16 mouse cellular contexts compared by ENCODE assay signal in genomic region chr10:79538873-79539272, GRCm38 (mm10). TPM values are rescaled to one million over a fixed set of nuclear protein-coding genes. Genes with fewer than 3 reads are reported as not detected.
DNase-seq lines count a peak whose midpoint lies in the region; ATAC-seq and TF ChIP-seq lines count a peak whose summit lies in the region.
"Had no signal": no experiment of that assay in that cellular context is flagged by ENCODE, and none has a peak within 500 bp of the region (broad histone marks: within the 10 kb centered on the region; RNA-seq: fewer than 3 reads in every experiment).

No protein-coding gene starts in this region.

- TF ChIP-seq POLR2A in CH12.LX (IDR thresholded peaks at IDR 0.05; ENCODE audit: low read depth, low read length): no peak

- TF ChIP-seq EP300 in CH12.LX (IDR thresholded peaks at IDR 0.05; ENCODE audit: low read length): peak; percentile 41; the same call in 1 of the 2 replicates

- no peak for ATAC-seq in intestine, embryonic 14.5 days (replicated peaks; ENCODE audit: low FRiP score, low TSS enrichment, low read depth)
- no peak for ATAC-seq in intestine, postnatal 0 days
- ATAC-seq in lung, embryonic 14.5 days (ENCODE audit: insufficient read depth): no peak
- no peak for ATAC-seq in embryonic facial prominence, embryonic 14.5 days (ENCODE audit: low read depth)
- ATAC-seq in midbrain, embryonic 14.5 days (ENCODE audit: low FRiP score, low TSS enrichment): no peak
- no peak for ATAC-seq in midbrain, postnatal 0 days (ENCODE audit: low FRiP score)
- ATAC-seq: forebrain, embryonic 14.5 days; Patski had no signal

- TF ChIP-seq CTCF in intestine, postnatal 0 days (IDR thresholded peaks at IDR 0.05; ENCODE audit: low read depth): no peak
- no peak for TF ChIP-seq CTCF in lung, embryonic 14.5 days (IDR thresholded peaks at IDR 0.05; ENCODE audit: low read depth)
- TF ChIP-seq CTCF in CH12.LX (conservative IDR thresholded peaks at IDR 0.05 in 1 of 2, IDR thresholded peaks at IDR 0.05 in 1 of 2; ENCODE audit: low read depth in 2 of 2, low read length in 2 of 2): no peak
- TF ChIP-seq CTCF in midbrain, postnatal 0 days (IDR thresholded peaks at IDR 0.05): no peak

- in situ Hi-C loops in CH12.LX (cut with MboI; ENCODE audit: low pct_ligation_motif_present, low pct_unique_long_range_greater_than_20kb, low sequenced_read_pairs): no loop called here

- no peak overlapping the region for H3K4me3 ChIP-seq in intestine, embryonic 14.5 days (ENCODE audit: low read depth, low read length)
- H3K4me3 ChIP-seq in intestine, postnatal 0 days (ENCODE audit: low read depth, low read length): no peak overlapping the region
- no peak overlapping the region for H3K4me3 ChIP-seq in lung, embryonic 14.5 days (ENCODE audit: low read depth, low read length)
- H3K4me3 ChIP-seq in CH12.LX (replicated peaks in 1 of 3; ENCODE audit: low read depth in 2 of 3, low read length in 2 of 3, poor library complexity in 1 of 3): no peak overlapping the region
- H3K4me3 ChIP-seq in embryonic facial prominence, embryonic 14.5 days (ENCODE audit: low read depth, low read length): no peak overlapping the region
- no peak overlapping the region for H3K4me3 ChIP-seq in midbrain, embryonic 14.5 days (replicated peaks; ENCODE audit: low read depth, low read length)
- H3K4me3 ChIP-seq in midbrain, postnatal 0 days (ENCODE audit: low read depth, low read length): no peak overlapping the region

- no peak overlapping the region for H3K27ac ChIP-seq in intestine, embryonic 14.5 days (ENCODE audit: low read depth)
- no peak overlapping the region for H3K27ac ChIP-seq in intestine, postnatal 0 days (ENCODE audit: low read depth, low read length)
- no peak overlapping the region for H3K27ac ChIP-seq in lung, embryonic 14.5 days (ENCODE audit: low read depth)
- H3K27ac ChIP-seq in CH12.LX (ENCODE audit: insufficient read depth, low read depth): no peak overlapping the region
- no peak overlapping the region for H3K27ac ChIP-seq in embryonic facial prominence, embryonic 14.5 days (replicated peaks; ENCODE audit: low read depth, low read length)
- no peak overlapping the region for H3K27ac ChIP-seq in midbrain, embryonic 14.5 days (replicated peaks; ENCODE audit: low read depth, low read length)
- H3K27ac ChIP-seq in midbrain, postnatal 0 days (ENCODE audit: low read depth, low read length): no peak overlapping the region

- H3K9me3 ChIP-seq in intestine, embryonic 14.5 days (ENCODE audit: control insufficient read depth, low read length): no peaks in the 10 kb centered on the region
- no peaks in the 10 kb centered on the region for H3K9me3 ChIP-seq in intestine, postnatal 0 days (ENCODE audit: control insufficient read depth)
- no peaks in the 10 kb centered on the region for H3K9me3 ChIP-seq in lung, embryonic 14.5 days (ENCODE audit: low read depth, low read length)
- no peaks in the 10 kb centered on the region for H3K9me3 ChIP-seq in CH12.LX (replicated peaks; ENCODE audit: low read length)
- no peaks in the 10 kb centered on the region for H3K9me3 ChIP-seq in embryonic facial prominence, embryonic 14.5 days (ENCODE audit: control insufficient read depth, low read length)
- H3K9me3 ChIP-seq in midbrain, embryonic 14.5 days (ENCODE audit: control insufficient read depth, low read length): no peaks in the 10 kb centered on the region
- no peaks in the 10 kb centered on the region for H3K9me3 ChIP-seq in midbrain, postnatal 0 days (ENCODE audit: low read length)

- TF ChIP-seq RAD21 in CH12.LX (IDR thresholded peaks at IDR 0.05; ENCODE audit: low read depth, low read length): no peak

- dilution Hi-C loops in CH12.LX (cut with MboI; ENCODE audit: extremely low pct_ligation_motif_present, extremely low pct_unique_long_range_greater_than_20kb, low sequenced_read_pairs): no loop called here

- peak; percentile 34 for DNase-seq in intestine, embryonic 14.5 days (ENCODE audit: low spot score)
- peak; percentile 44 for DNase-seq in lung, embryonic 14.5 days
- DNase-seq in lung, postnatal 25 days (ENCODE audit: low spot score): no peak
- no peak for DNase-seq in CH12.LX (ENCODE audit: extremely low read depth)
- DNase-seq in embryonic facial prominence, embryonic 14.5 days (ENCODE audit: low spot score): peak; percentile 25
- no peak for DNase-seq in midbrain, embryonic 14.5 days
- DNase-seq in midbrain, postnatal 0 days (ENCODE audit: low spot score): no peak
- DNase-seq: cerebellum, postnatal 36 days; heart, postnatal 4 days had no signal

- H3K36me3 ChIP-seq in intestine, embryonic 14.5 days (ENCODE audit: control insufficient read depth, insufficient read depth, low read length): peaks cover 63% of the 10 kb centered on the region
- H3K36me3 ChIP-seq in intestine, postnatal 0 days (ENCODE audit: control insufficient read depth, insufficient read depth): peaks cover 40% of the 10 kb centered on the region
- H3K36me3 ChIP-seq in lung, embryonic 14.5 days (ENCODE audit: insufficient read depth): peaks cover 65% of the 10 kb centered on the region
- H3K36me3 ChIP-seq in CH12.LX (replicated peaks in 1 of 2; ENCODE audit: control insufficient read depth in 1 of 2, insufficient read depth in 1 of 2, low read length in 1 of 2): peaks cover 42 to 61% of the 10 kb centered on the region in 2 experiments
- H3K36me3 ChIP-seq in embryonic facial prominence, embryonic 14.5 days (ENCODE audit: control insufficient read depth, insufficient read depth, low read length): peaks cover 58% of the 10 kb centered on the region
- peaks cover 58% of the 10 kb centered on the region for H3K36me3 ChIP-seq in midbrain, embryonic 14.5 days (ENCODE audit: control insufficient read depth, insufficient read depth, low read length)
- peaks cover 44% of the 10 kb centered on the region for H3K36me3 ChIP-seq in midbrain, postnatal 0 days (ENCODE audit: insufficient read depth, low read length)

- no peaks in the 10 kb centered on the region for H3K79me2 ChIP-seq in CH12.LX (replicated peaks; ENCODE audit: control insufficient read depth, extremely low read depth, insufficient read depth, poor library complexity, severe bottlenecking)

- no peaks in the 10 kb centered on the region for H3K27me3 ChIP-seq in intestine, embryonic 14.5 days (replicated peaks; ENCODE audit: control insufficient read depth, insufficient read depth, low read length)
- H3K27me3 ChIP-seq in intestine, postnatal 0 days (replicated peaks; ENCODE audit: control insufficient read depth, insufficient read depth, low read length): no peaks in the 10 kb centered on the region
- no peaks in the 10 kb centered on the region for H3K27me3 ChIP-seq in lung, embryonic 14.5 days (ENCODE audit: insufficient read depth, low read length)
- H3K27me3 ChIP-seq in CH12.LX (replicated peaks): peaks cover 2% of the 10 kb centered on the region
- H3K27me3 ChIP-seq in embryonic facial prominence, embryonic 14.5 days (replicated peaks; ENCODE audit: control insufficient read depth, insufficient read depth, low read length): no peaks in the 10 kb centered on the region
- H3K27me3 ChIP-seq in midbrain, embryonic 14.5 days (ENCODE audit: control insufficient read depth, insufficient read depth, low read length): no peaks in the 10 kb centered on the region
- H3K27me3 ChIP-seq in midbrain, postnatal 0 days (ENCODE audit: insufficient read depth, low read length): no peaks in the 10 kb centered on the region
- H3K27me3 ChIP-seq: Patski had no signal

- H3K9ac ChIP-seq in intestine, embryonic 14.5 days (ENCODE audit: low read length): no peak overlapping the region
- H3K9ac ChIP-seq in intestine, postnatal 0 days (ENCODE audit: low read depth, low read length): no peak overlapping the region
- no peak overlapping the region for H3K9ac ChIP-seq in lung, embryonic 14.5 days
- no peak overlapping the region for H3K9ac ChIP-seq in CH12.LX (ENCODE audit: insufficient read depth, low read depth)
- no peak overlapping the region for H3K9ac ChIP-seq in embryonic facial prominence, embryonic 14.5 days (ENCODE audit: low read depth, low read length)
- H3K9ac ChIP-seq in midbrain, embryonic 14.5 days (replicated peaks; ENCODE audit: low read length): no peak overlapping the region
- H3K9ac ChIP-seq in midbrain, postnatal 0 days (replicated peaks; ENCODE audit: low read length, poor library complexity, severe bottlenecking): no peak overlapping the region

- peaks cover 3% of the 10 kb centered on the region; the same call in 1 of the 2 replicates for H3K4me1 ChIP-seq in intestine, embryonic 14.5 days (replicated peaks; ENCODE audit: control insufficient read depth, insufficient read depth, low read length)
- H3K4me1 ChIP-seq in intestine, postnatal 0 days (replicated peaks; ENCODE audit: control insufficient read depth, insufficient read depth, low read length): no peaks in the 10 kb centered on the region
- H3K4me1 ChIP-seq in lung, embryonic 14.5 days (ENCODE audit: insufficient read depth): no peaks in the 10 kb centered on the region
- H3K4me1 ChIP-seq in CH12.LX (ENCODE audit: control insufficient read depth in 1 of 2, insufficient read depth in 2 of 2): peaks cover 0 to 15% of the 10 kb centered on the region in 2 experiments; a peak in 2 of 4 replicates
- H3K4me1 ChIP-seq in embryonic facial prominence, embryonic 14.5 days (ENCODE audit: control insufficient read depth, insufficient read depth, low read length): no peaks in the 10 kb centered on the region
- peaks cover 1% of the 10 kb centered on the region; the same call in 1 of the 2 replicates for H3K4me1 ChIP-seq in midbrain, embryonic 14.5 days (ENCODE audit: control insufficient read depth, insufficient read depth, low read length)
- H3K4me1 ChIP-seq in midbrain, postnatal 0 days (ENCODE audit: insufficient read depth, low read length): no peaks in the 10 kb centered on the region

- H3K4me2 ChIP-seq in intestine, embryonic 14.5 days (ENCODE audit: low read length): no peak overlapping the region
- no peak overlapping the region for H3K4me2 ChIP-seq in intestine, postnatal 0 days (replicated peaks; ENCODE audit: low read depth)
- H3K4me2 ChIP-seq in lung, embryonic 14.5 days: no peak overlapping the region
- H3K4me2 ChIP-seq in CH12.LX (ENCODE audit: insufficient read depth, low read depth, poor library complexity, severe bottlenecking): no peak overlapping the region
- no peak overlapping the region for H3K4me2 ChIP-seq in embryonic facial prominence, embryonic 14.5 days (ENCODE audit: low read depth, low read length)
- H3K4me2 ChIP-seq in midbrain, embryonic 14.5 days (ENCODE audit: low read length): no peak overlapping the region
- H3K4me2 ChIP-seq in midbrain, postnatal 0 days (ENCODE audit: low read depth, low read length, poor library complexity, severe bottlenecking): no peak overlapping the region

- 59% methylated on average over 4 of the region's 4 CpGs for WGBS in intestine, embryonic 14.5 days
- WGBS in intestine, postnatal 0 days: 63% methylated on average over 4 of the region's 4 CpGs
- 55% methylated on average over 4 of the region's 4 CpGs for WGBS in lung, embryonic 14.5 days
- WGBS in embryonic facial prominence, embryonic 14.5 days: 53% methylated on average over 4 of the region's 4 CpGs
- 84% methylated on average over 4 of the region's 4 CpGs for WGBS in midbrain, embryonic 14.5 days
- WGBS in midbrain, postnatal 0 days: 79% methylated on average over 4 of the region's 4 CpGs

RNA-seq across cellular contexts. Expression of gene Plpp2, which starts 5.3 kb away (rescaled TPM):
- 91.9 and 92.2 TPM in 2 replicates for polyA plus RNA-seq in intestine, embryonic 14.5 days (2014; fragmentation: Nextera tagmentation; extraction: Ambion mirVana)
- polyA plus RNA-seq in intestine, postnatal 0 days (2015; fragmentation: Nextera tagmentation; extraction: Ambion mirVana): 141 TPM in 2 replicates
- polyA plus RNA-seq in lung, embryonic 14.5 days (2014; fragmentation: Nextera tagmentation; extraction: Ambion mirVana): 34.9 and 37.1 TPM in 2 replicates
- total RNA-seq in CH12.LX (2012; rRNA removed) (11.8 and 19.3 TPM in 2 replicates), CH12.LX (2014; rRNA removed) (10.6 and 11.5 TPM in 2 replicates)
- polyA plus RNA-seq in CH12.LX (2012; ENCODE audit: insufficient read length, low read depth): 13.9 and 14.5 TPM in 2 replicates
- polyA plus RNA-seq in embryonic facial prominence, embryonic 14.5 days (2014; fragmentation: Nextera tagmentation; extraction: Ambion mirVana): 18.1 and 19.9 TPM in 2 replicates
- 14.7 and 19.1 TPM in 2 replicates for polyA plus RNA-seq in midbrain, embryonic 14.5 days (2014; fragmentation: Nextera tagmentation; extraction: Ambion mirVana)
- 34.6 and 56.9 TPM in 2 replicates for total RNA-seq in midbrain, postnatal 0 days (2014; rRNA removed)
- polyA plus RNA-seq in midbrain, postnatal 0 days (2015; fragmentation: Nextera tagmentation; extraction: Ambion mirVana): 22.7 and 25.6 TPM in 2 replicates

RNA-seq across cellular contexts. Expression of gene Mier2, which starts 16.1 kb away (rescaled TPM):
- polyA plus RNA-seq in intestine, embryonic 14.5 days (2014; fragmentation: Nextera tagmentation; extraction: Ambion mirVana): 47.9 and 48.0 TPM in 2 replicates
- polyA plus RNA-seq in intestine, postnatal 0 days (2015; fragmentation: Nextera tagmentation; extraction: Ambion mirVana): 15.6 and 16.2 TPM in 2 replicates
- 49.6 and 55.3 TPM in 2 replicates for polyA plus RNA-seq in lung, embryonic 14.5 days (2014; fragmentation: Nextera tagmentation; extraction: Ambion mirVana)
- total RNA-seq in CH12.LX (2012; rRNA removed): 26.7 and 27.8 TPM in 2 replicates
- total RNA-seq in CH12.LX (2014; rRNA removed): 20.7 and 22.4 TPM in 2 replicates
- polyA plus RNA-seq in CH12.LX (2012; ENCODE audit: insufficient read length, low read depth): 25.5 and 30.2 TPM in 2 replicates
- 44.6 and 50.9 TPM in 2 replicates for polyA plus RNA-seq in embryonic facial prominence, embryonic 14.5 days (2014; fragmentation: Nextera tagmentation; extraction: Ambion mirVana)
- 48.8 and 64.3 TPM in 2 replicates for polyA plus RNA-seq in midbrain, embryonic 14.5 days (2014; fragmentation: Nextera tagmentation; extraction: Ambion mirVana)
- total RNA-seq in midbrain, postnatal 0 days (2014; rRNA removed): 95.6 and 98.8 TPM in 2 replicates
- 43.3 and 46.6 TPM in 2 replicates for polyA plus RNA-seq in midbrain, postnatal 0 days (2015; fragmentation: Nextera tagmentation; extraction: Ambion mirVana)

RNA-seq across cellular contexts. Expression of gene Theg, which starts 48.3 kb away (rescaled TPM):
- not detected in 2 replicates for polyA plus RNA-seq in intestine, embryonic 14.5 days (2014; fragmentation: Nextera tagmentation; extraction: Ambion mirVana)
- polyA plus RNA-seq in intestine, postnatal 0 days (2015; fragmentation: Nextera tagmentation; extraction: Ambion mirVana): not detected in 2 replicates
- not detected in 2 replicates for polyA plus RNA-seq in lung, embryonic 14.5 days (2014; fragmentation: Nextera tagmentation; extraction: Ambion mirVana)
- total RNA-seq in CH12.LX (2012; rRNA removed): not detected in 2 replicates
- total RNA-seq in CH12.LX (2014; rRNA removed): not detected in 2 replicates
- polyA plus RNA-seq in CH12.LX (2012; ENCODE audit: insufficient read length, low read depth): not detected in 2 replicates
- not detected in 2 replicates for polyA plus RNA-seq in embryonic facial prominence, embryonic 14.5 days (2014; fragmentation: Nextera tagmentation; extraction: Ambion mirVana)
- not detected in 2 replicates for polyA plus RNA-seq in midbrain, embryonic 14.5 days (2014; fragmentation: Nextera tagmentation; extraction: Ambion mirVana)
- not detected in 2 replicates for total RNA-seq in midbrain, postnatal 0 days (2014; rRNA removed)
- polyA plus RNA-seq in midbrain, postnatal 0 days (2015; fragmentation: Nextera tagmentation; extraction: Ambion mirVana): not detected in 2 replicates
- total RNA-seq: gastrocnemius, adult 18-20 months; heart, postnatal 4 days; liver, adult 2 months; megakaryocyte-erythroid progenitor cell, adult 5-6 weeks had no signal
- polyA plus RNA-seq: forebrain, embryonic 14.5 days; large intestine, adult 2 months; liver, adult 2 months; Patski had no signal

Comparison
In these comparisons a context has a peak if more than half of its experiments do, and no peak if none do; other contexts are left out.
1. DNase-seq: peak in intestine, embryonic 14.5 days (single experiment), lung, embryonic 14.5 days (single experiment) and embryonic facial prominence, embryonic 14.5 days (single experiment); none in lung, postnatal 25 days (single experiment), CH12.LX (single experiment), midbrain, embryonic 14.5 days (single experiment) and midbrain, postnatal 0 days (single experiment).